Mouse (Mus musculus) liver, embryonic 15.5 days (tissue): ENCODE results near the gene Tmem256. TPM values are rescaled to one million over a fixed set of nuclear protein-coding genes. Genes with fewer than 3 reads are reported as not detected.

Source experiments
- ATAC-seq: fragments of 200-750 bp; cut with Nextera tagmentation; 2 replicates; pipeline ENCODE4 v1.8.0; 2017; ENCODE audit warnings: moderate number of reproducible peaks, mild to moderate bottlenecking, moderate library complexity; ENCODE audit not compliant: insufficient read depth
- H3K27ac ChIP-seq: fragments of 300-500 bp; sonication (generic); replicated peaks from 2 replicates; pipeline ENCODE4 v1.5.1; 2015; ENCODE audit warnings: mild to moderate bottlenecking, inconsistent platforms
- H3K27me3 ChIP-seq: fragments of 300-500 bp; sonication (generic); 2 replicates; pipeline ENCODE4 v1.6.1; 2015; ENCODE audit warnings: mild to moderate bottlenecking, inconsistent platforms
- H3K36me3 ChIP-seq: fragments of 300-500 bp; sonication (generic); replicated peaks from 2 replicates; pipeline ENCODE4 v1.6.1; 2015; ENCODE audit warnings: moderate library complexity, mild to moderate bottlenecking, inconsistent platforms
- H3K4me1 ChIP-seq: fragments of 300-500 bp; sonication (generic); replicated peaks from 2 replicates; pipeline ENCODE4 v1.6.1; 2015; ENCODE audit warnings: inconsistent platforms
- H3K4me2 ChIP-seq: fragments of 300-500 bp; sonication (generic); 2 replicates; pipeline ENCODE4 v1.6.1; 2015; ENCODE audit warnings: moderate library complexity, mild to moderate bottlenecking, inconsistent platforms
- H3K4me3 ChIP-seq: fragments of 300-500 bp; sonication (generic); replicated peaks from 2 replicates; pipeline ENCODE4 v1.5.1; 2015; ENCODE audit warnings: mild to moderate bottlenecking, inconsistent platforms
- H3K9ac ChIP-seq: fragments of 300-500 bp; sonication (generic); 2 replicates; pipeline ENCODE4 v1.6.1; 2015; ENCODE audit warnings: moderate library complexity, mild to moderate bottlenecking, inconsistent platforms
- H3K9me3 ChIP-seq: fragments of 300-500 bp; sonication (generic); replicated peaks from 2 replicates; pipeline ENCODE4 v1.6.1; 2016; ENCODE audit warnings: inconsistent platforms
- WGBS: fragments of 180-500 bp; shearing (Covaris S2); methylation state at CpG from one replicate; pipeline ENCODE4 v1.1.7; 2015; ENCODE audit warnings: mixed read lengths; ENCODE audit not compliant: insufficient replicate concordance; 5-methylcytosine and 5-hydroxymethylcytosine counted together
- microRNA-seq: library from miRNA; unstranded; fragments of <30 nt; microRNA quantifications from one replicate; pipeline ENCODE4, GENCODE M21; 2016
- polyA plus RNA-seq: library from polyadenylated mRNA; unstranded; fragments of >200 nt; fragmentation: Nextera tagmentation; extraction: Ambion mirVana; gene quantifications from 2 replicates; pipeline ENCODE4 v1.2.1, GENCODE M21; 2015

The Tmem256 gene
- polyA plus RNA-seq, 1 experiment from 2014 or later = 387 TPM

GRCm38 (mm10) chr11:69883527-69884151 is 45.3 kb downstream of the Tmem256 start:
- H3K4me3 ChIP-seq = no peak overlapping the region
- 0 out of 2 replicates have a peak, but pooled peaks cover 7% of the 10 kb centered on the region for H3K36me3 ChIP-seq
- H3K9ac ChIP-seq = no peak overlapping the region
- H3K27ac ChIP-seq = no peak overlapping the region
- ATAC-seq = no peak
- no peaks in the 10 kb centered on the region for H3K27me3 ChIP-seq
- H3K9me3 ChIP-seq = no peaks in the 10 kb centered on the region
- 69% methylated on average over 8 of the region's 8 CpGs for WGBS
- no peak overlapping the region for H3K4me2 ChIP-seq
- H3K4me1 ChIP-seq = peaks cover 88% of the 10 kb centered on the region

- ATAC-seq = no peak
- no peaks in the 10 kb centered on the region for H3K9me3 ChIP-seq
- WGBS = 71% methylated on average over 9 of the region's 9 CpGs
- no peak overlapping the region for H3K9ac ChIP-seq
- H3K27ac ChIP-seq = no peak overlapping the region
- no peaks in the 10 kb centered on the region for H3K27me3 ChIP-seq
- H3K4me2 ChIP-seq = no peak overlapping the region
- 0 out of 2 replicates have a peak, but pooled peaks cover 7% of the 10 kb centered on the region for H3K36me3 ChIP-seq
- H3K4me3 ChIP-seq = no peak overlapping the region
- H3K4me1 ChIP-seq = peaks cover 83% of the 10 kb centered on the region
These were observed 45.9 kb downstream of the Tmem256 start for GRCm38 (mm10) chr11:69884240-69884639.

DNA sequence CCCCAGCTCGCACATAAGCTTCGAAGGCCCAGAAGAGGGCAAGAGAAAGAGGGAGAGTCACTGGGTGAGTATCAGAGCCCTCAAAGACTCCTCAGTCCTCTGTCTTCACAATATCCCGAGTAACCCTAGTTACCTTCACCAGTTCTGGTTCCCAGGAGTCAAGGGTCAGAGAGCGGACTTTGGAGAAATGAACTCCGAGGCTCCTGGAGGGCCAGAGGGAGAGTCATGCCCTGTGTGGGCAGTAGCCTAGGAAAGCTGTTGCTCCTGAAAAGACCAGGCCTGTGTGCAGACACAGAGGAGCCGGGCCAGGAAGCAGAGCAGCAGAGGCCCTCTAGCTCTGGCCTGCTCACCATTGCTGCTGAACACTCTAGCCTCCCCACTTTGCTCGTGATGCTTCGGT is 46.3 kb downstream of the Tmem256 start:
- no peak overlapping the region for H3K9ac ChIP-seq
- no peak for ATAC-seq

DNA sequence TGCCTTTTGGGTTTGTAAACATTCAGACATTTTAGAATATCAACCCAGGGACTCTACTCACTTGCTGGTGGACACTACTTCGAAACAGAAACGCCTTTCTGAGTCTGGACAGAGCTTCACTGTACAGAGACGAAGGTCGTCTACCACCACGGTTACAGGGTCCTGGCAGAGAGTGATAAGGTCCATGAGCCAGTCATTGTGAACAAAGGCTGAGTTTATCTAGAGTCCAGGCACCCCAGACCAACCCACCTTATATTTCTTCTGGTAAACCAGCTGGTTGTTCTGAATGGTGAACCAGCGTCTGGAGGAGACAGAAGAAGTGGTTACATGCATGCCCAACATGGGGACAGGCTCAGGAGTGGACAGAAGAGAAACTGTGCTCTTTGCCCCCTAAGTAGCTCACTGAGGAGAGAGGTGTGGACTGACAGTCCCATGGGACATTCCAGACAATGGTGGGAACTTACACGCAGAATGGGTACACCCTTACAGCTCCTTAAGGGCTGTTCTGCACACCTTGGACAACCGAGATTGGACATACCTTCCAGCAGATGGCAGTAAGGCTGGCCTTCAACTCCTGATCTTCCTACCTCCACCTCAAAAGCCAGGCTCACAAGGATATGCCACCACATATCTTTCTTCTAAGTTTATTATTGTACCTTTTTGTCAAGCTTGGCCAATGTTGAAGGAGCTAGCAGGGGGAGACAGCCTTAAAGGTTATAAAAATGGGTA is 48.8 kb downstream of the Tmem256 start:
- Histone ChIP-seq H3K9me3 (no peaks in the 10 kb centered on the region), H3K36me3 (0 out of 2 replicates have a peak, but pooled peaks cover 7% of the 10 kb centered on the region), H3K4me1 (peaks cover 66% of the 10 kb centered on the region), H3K4me2 (peak overlapping the region; percentile 48), H3K27me3 (no peaks in the 10 kb centered on the region), H3K9ac (peak overlapping the region; percentile 2), H3K4me3 (no peak overlapping the region), H3K27ac (peak overlapping the region; percentile 69)
- 18% methylated on average over 8 of the region's 8 CpGs for WGBS
- peak; percentile 84 for ATAC-seq

More for the DNA sequence above, 46.3 kb downstream of the Tmem256 start:
- 77% methylated on average over 8 of the region's 8 CpGs for WGBS
- Histone ChIP-seq H3K4me2 (no peak overlapping the region), H3K36me3 (0 out of 2 replicates have a peak, but pooled peaks cover 7% of the 10 kb centered on the region), H3K4me3 (no peak overlapping the region), H3K27ac (0 out of 2 replicates have a peak overlapping the region, but pooled peaks have one; percentile 41), H3K4me1 (peaks cover 81% of the 10 kb centered on the region), H3K9me3 (no peaks in the 10 kb centered on the region), H3K27me3 (no peaks in the 10 kb centered on the region)

Small RNAs within 50 kb of the gene (microRNA-seq; reads per million reads assigned to microRNA genes)
- not detected for gene Mir6924

Other genes with a start within 250 kb of the Tmem256 start
- gene Atp1b2, start 232.6 kb upstream of the Tmem256 start, polyA plus RNA-seq = 14.1 and 14.7 TPM in 2 replicates
- gene Shbg, start 220.6 kb upstream of the Tmem256 start, polyA plus RNA-seq = 26.6 and 27.2 TPM in 2 replicates
- gene Sat2, start 216.5 kb upstream of the Tmem256 start, polyA plus RNA-seq = 10.2 and 11.1 TPM in 2 replicates
- gene Fxr2, start 205.5 kb upstream of the Tmem256 start, polyA plus RNA-seq = 7.3 and 9.7 TPM in 2 replicates
- gene Sox15, start 183.2 kb upstream of the Tmem256 start, polyA plus RNA-seq = not detected in 2 replicates
- 34.1 and 35.2 TPM in 2 replicates for gene Mpdu1, start 175.9 kb upstream of the Tmem256 start, polyA plus RNA-seq
- gene Cd68, start 172.4 kb upstream of the Tmem256 start, polyA plus RNA-seq = 28.2 and 31.4 TPM in 2 replicates
- 228 and 232 TPM in 2 replicates for gene Eif4a1, start 166.1 kb upstream of the Tmem256 start, polyA plus RNA-seq
- gene Senp3, start 156.4 kb upstream of the Tmem256 start, polyA plus RNA-seq = 23.9 and 27.2 TPM in 2 replicates
- gene Tnfsf13, start 152.7 kb upstream of the Tmem256 start, polyA plus RNA-seq = 0.15 and 0.64 TPM in 2 replicates
- gene Tnfsf12, start 142.7 kb upstream of the Tmem256 start, polyA plus RNA-seq = 2.1 and 2.6 TPM in 2 replicates
- gene Tnfsfm13, start 142.4 kb upstream of the Tmem256 start, polyA plus RNA-seq = 0.85 and 0.89 TPM in 2 replicates
- 10.2 and 10.4 TPM in 2 replicates for gene Polr2a, start 79.9 kb upstream of the Tmem256 start, polyA plus RNA-seq
- not detected in 2 replicates for gene Slc35g3, start 76.5 kb upstream of the Tmem256 start, polyA plus RNA-seq
- 0.43 and 0.92 TPM in 2 replicates for gene Zbtb4, start 72.6 kb upstream of the Tmem256 start, polyA plus RNA-seq
- gene Chrnb1, start 42.6 kb upstream of the Tmem256 start, polyA plus RNA-seq = 0.84 and 1.3 TPM in 2 replicates
- gene Fgf11, start 36.7 kb upstream of the Tmem256 start, polyA plus RNA-seq = 0.16 and 0.18 TPM in 2 replicates
- 0.69 and 0.94 TPM in 2 replicates for gene Tmem102, start 32.9 kb upstream of the Tmem256 start, polyA plus RNA-seq
- not detected in 2 replicates for gene Gm39566, start 23.2 kb upstream of the Tmem256 start, polyA plus RNA-seq
- gene Spem2, start 20.0 kb upstream of the Tmem256 start, polyA plus RNA-seq = not detected in 2 replicates
- gene Spem1, start 16.3 kb upstream of the Tmem256 start, polyA plus RNA-seq = not detected in 2 replicates
- gene Nlgn2, start 730 bp upstream of the Tmem256 start, polyA plus RNA-seq = 0.54 and 0.64 TPM in 2 replicates
- 26.1 and 28.0 TPM in 2 replicates for gene Plscr3, start 7.9 kb downstream of the Tmem256 start, polyA plus RNA-seq
- gene Tnk1, start 20.2 kb downstream of the Tmem256 start, polyA plus RNA-seq = 0.60 and 0.62 TPM in 2 replicates
- not detected in 2 replicates for gene Tmem95, start 39.5 kb downstream of the Tmem256 start, polyA plus RNA-seq
- gene Kctd11, start 42.9 kb downstream of the Tmem256 start, polyA plus RNA-seq = 1.2 and 1.4 TPM in 2 replicates
- gene Acap1, start 57.0 kb downstream of the Tmem256 start, polyA plus RNA-seq = 5.9 and 7.2 TPM in 2 replicates
- gene 2810408A11Rik, start 62.5 kb downstream of the Tmem256 start, polyA plus RNA-seq = 0.89 and 1.0 TPM in 2 replicates
- gene Neurl4, start 62.6 kb downstream of the Tmem256 start, polyA plus RNA-seq = 2.7 and 3.1 TPM in 2 replicates
- 90.6 and 98.4 TPM in 2 replicates for gene Gps2, start 75.4 kb downstream of the Tmem256 start, polyA plus RNA-seq
- gene Eif5a, start 83.4 kb downstream of the Tmem256 start, polyA plus RNA-seq = 1,245 and 1,257 TPM in 2 replicates
- not detected in 2 replicates for gene Ybx2, start 97.3 kb downstream of the Tmem256 start, polyA plus RNA-seq
- gene Slc2a4, start 109.7 kb downstream of the Tmem256 start, polyA plus RNA-seq = 19.9 and 22.1 TPM in 2 replicates
- gene Cldn7, start 126.3 kb downstream of the Tmem256 start, polyA plus RNA-seq = 4.5 and 6.6 TPM in 2 replicates
- gene Ctdnep1, start 142.6 kb downstream of the Tmem256 start, polyA plus RNA-seq = 8.9 and 11.9 TPM in 2 replicates
- 58.1 and 60.5 TPM in 2 replicates for gene Elp5, start 144.0 kb downstream of the Tmem256 start, polyA plus RNA-seq
- gene Gabarap, start 152.6 kb downstream of the Tmem256 start, polyA plus RNA-seq = 252 and 262 TPM in 2 replicates
- 23.1 and 24.0 TPM in 2 replicates for gene Phf23, start 157.3 kb downstream of the Tmem256 start, polyA plus RNA-seq
- 5.3 and 5.5 TPM in 2 replicates for gene Dvl2, start 162.1 kb downstream of the Tmem256 start, polyA plus RNA-seq
- gene Acadvl, start 176.9 kb downstream of the Tmem256 start, polyA plus RNA-seq = 111 and 124 TPM in 2 replicates
- gene Dlg4, start 178.4 kb downstream of the Tmem256 start, polyA plus RNA-seq = 0.63 and 0.93 TPM in 2 replicates
- gene Asgr1, start 215.6 kb downstream of the Tmem256 start, polyA plus RNA-seq = 6.8 and 7.3 TPM in 2 replicates